Mouse (Mus musculus): ENCODE data around the gene Slc25a29. TPM values are rescaled to one million over a fixed set of nuclear protein-coding genes. Genes with fewer than 3 reads are reported as not detected.
"Not testable (repeated sequence)": the region's sequence is repeated elsewhere in the genome, so short reads cannot be mapped to it uniquely, and the experiment has no call there.

Slc25a29 gene
- total RNA-seq (2021), result 10 to 100 TPM; 14.7 to 15.8 TPM
- long read RNA-seq, experiment 1, transcript Slc25a29-201 (4 exons, 1,976 nt), result major isoform, 24 of 28 reads
- long read RNA-seq, experiment 1, partial matches to known transcripts, result 2 of 28 reads
- long read RNA-seq, experiment 1, other reads (novel, unspliced or antisense), result 2 of 28 reads
- long read RNA-seq, experiment 2, transcript Slc25a29-201 (4 exons, 1,976 nt), result major isoform, 29 of 31 reads
- long read RNA-seq, experiment 2, partial matches to known transcripts, result 0 of 31 reads
- long read RNA-seq, experiment 2, other reads (novel, unspliced or antisense), result 2 of 31 reads

GRCm38 (mm10) chr12:108835840-108836409 is at the start of gene Slc25a29, which contains the start of gene Slc25a47:
Slc25a29 (minus strand) TSS chr12:108835883.
Slc25a47 (plus strand) TSS chr12:108836046.
- intact Hi-C loops (cut with DNase I), result loop anchor here (2.0 kb wide), 1 partner anchor 41 kb away; no protein-coding TSS in a partner anchor
- DNase-seq (ENCODE audit: low spot score in 2 of 2), result peak; percentile 96 to 97

GRCm38 (mm10) chr12:108882776-108883175 is 47.1 kb upstream of the Slc25a29 start:
- no peak for DNase-seq (ENCODE audit: low spot score in 2 of 2)
- intact Hi-C loops (cut with DNase I), result no loop called here

- no peak for DNase-seq (ENCODE audit: low spot score in 2 of 2)
- intact Hi-C loops (cut with DNase I), result no loop called here
Observed at GRCm38 (mm10) chr12:108881192-108881591, 45.5 kb upstream of the Slc25a29 start.

GRCm38 (mm10) chr12:108880606-108881005 is 44.9 kb upstream of the Slc25a29 start:
- intact Hi-C loops (cut with DNase I), result no loop called here
- DNase-seq (ENCODE audit: low spot score in 2 of 2), result no peak

GRCm38 (mm10) chr12:108879138-108879537 is 43.5 kb upstream of the Slc25a29 start:
- intact Hi-C loops (cut with DNase I), result no loop called here
- no peak for DNase-seq (ENCODE audit: low spot score in 2 of 2)

- DNase-seq (ENCODE audit: low spot score in 2 of 2), result no peak
- intact Hi-C loops (cut with DNase I), result no loop called here
Observed at GRCm38 (mm10) chr12:108873122-108873521, 37.4 kb upstream of the Slc25a29 start.

- intact Hi-C loops (cut with DNase I), result no loop called here
- DNase-seq (ENCODE audit: low spot score in 2 of 2), result peak in 1 of 2 experiments; percentile 31
Observed at GRCm38 (mm10) chr12:108869575-108869974, 33.9 kb upstream of the Slc25a29 start.

GRCm38 (mm10) chr12:108865007-108865494 is 29.4 kb upstream of the Slc25a29 start:
- no peak for DNase-seq (ENCODE audit: low spot score in 2 of 2)
- intact Hi-C loops (cut with DNase I), result no loop called here

GRCm38 (mm10) chr12:108858486-108858885 is 22.8 kb upstream of the Slc25a29 start:
- intact Hi-C loops (cut with DNase I), result no loop called here
- no peak for DNase-seq (ENCODE audit: low spot score in 2 of 2)

GRCm38 (mm10) chr12:108857589-108858184 is 22.0 kb upstream of the Slc25a29 start:
- DNase-seq (ENCODE audit: low spot score in 2 of 2), result no peak
- intact Hi-C loops (cut with DNase I), result no loop called here

- intact Hi-C loops (cut with DNase I), result no loop called here
- no peak for DNase-seq (ENCODE audit: low spot score in 2 of 2)
Observed at GRCm38 (mm10) chr12:108857109-108857508, 21.4 kb upstream of the Slc25a29 start.

- no peak for DNase-seq (ENCODE audit: low spot score in 2 of 2)
- intact Hi-C loops (cut with DNase I), result no loop called here
Observed at GRCm38 (mm10) chr12:108856186-108856585, 20.5 kb upstream of the Slc25a29 start.

GRCm38 (mm10) chr12:108855081-108855480 is 19.4 kb upstream of the Slc25a29 start:
- DNase-seq (ENCODE audit: low spot score in 2 of 2), result no peak
- intact Hi-C loops (cut with DNase I), result no loop called here

GRCm38 (mm10) chr12:108852822-108853221 is 17.1 kb upstream of the Slc25a29 start:
- DNase-seq (ENCODE audit: low spot score in 2 of 2), result no peak
- intact Hi-C loops (cut with DNase I), result no loop called here

- intact Hi-C loops (cut with DNase I), result no loop called here
- DNase-seq (ENCODE audit: low spot score in 2 of 2), result no peak
Observed at GRCm38 (mm10) chr12:108850886-108851285, 15.2 kb upstream of the Slc25a29 start.

- DNase-seq (ENCODE audit: low spot score in 2 of 2), result no peak
- intact Hi-C loops (cut with DNase I), result no loop called here
Observed at GRCm38 (mm10) chr12:108850129-108850528, 14.4 kb upstream of the Slc25a29 start.

GRCm38 (mm10) chr12:108849488-108850022 is 13.9 kb upstream of the Slc25a29 start:
- intact Hi-C loops (cut with DNase I), result no loop called here
- no peak for DNase-seq (ENCODE audit: low spot score in 2 of 2)

- DNase-seq (ENCODE audit: low spot score in 2 of 2); intact Hi-C loops (cut with DNase I): not testable (repeated sequence)
Observed at GRCm38 (mm10) chr12:108848033-108848432, 12.3 kb upstream of the Slc25a29 start.

GRCm38 (mm10) chr12:108842663-108843062 is 7.0 kb upstream of the Slc25a29 start:
- intact Hi-C loops (cut with DNase I), result no loop called here
- DNase-seq (ENCODE audit: low spot score in 2 of 2), result no peak

- DNase-seq (ENCODE audit: low spot score in 2 of 2), result no peak
- intact Hi-C loops (cut with DNase I), result no loop called here
Observed at GRCm38 (mm10) chr12:108841181-108841580, 5.5 kb upstream of the Slc25a29 start.
